Mouse (Mus musculus) spleen, adult 2 months (tissue): ENCODE results near the gene Cdk13.

Experiments used
- CTCF ChIP-seq: fragments of 200-500 bp; IDR thresholded peaks from 2 replicates; pipeline ENCODE4 v1.5.1; 2011; ENCODE audit warnings: mild to moderate bottlenecking, inconsistent platforms; ENCODE audit not compliant: insufficient read depth, insufficient read length, insufficient replicate concordance; ENCODE audit errors: extremely low read depth
- POLR2A ChIP-seq: fragments of 200-500 bp; IDR thresholded peaks from 2 replicates; pipeline ENCODE4 v1.6.1; 2011; ENCODE audit warnings: low read depth, low read length, inconsistent platforms

- TF ChIP-seq POLR2A (no peak), CTCF (no peak)
Measured at GRCm38 (mm10) chr13:17802880-17803279, 2.0 kb downstream of the Cdk13 start.
